Mouse (Mus musculus) stomach, embryonic 16.5 days (tissue): ENCODE results near the gene Gal3st1. TPM values are rescaled to one million over a fixed set of nuclear protein-coding genes. Genes with fewer than 3 reads are reported as not detected.
"Not testable (repeated sequence)": the region's sequence is repeated elsewhere in the genome, so short reads cannot be mapped to it uniquely, and the experiment has no call there.

Experiments used
- ATAC-seq: fragments of 200-750 bp; cut with Nextera tagmentation; 2 replicates; pipeline ENCODE4 v1.8.0; 2017; ENCODE audit warnings: moderate number of reproducible peaks, moderate TSS enrichment; ENCODE audit not compliant: insufficient read depth, low FRiP score
- H3K27ac ChIP-seq: fragments of 300-500 bp; sonication (generic); 2 replicates; pipeline ENCODE4 v1.5.1; 2014; ENCODE audit warnings: low read length
- H3K27me3 ChIP-seq: fragments of 300-500 bp; sonication (generic); 2 replicates; pipeline ENCODE4 v1.6.1; 2014; ENCODE audit warnings: low read length, control low read depth, mixed read lengths; ENCODE audit not compliant: control insufficient read depth, insufficient read depth
- H3K36me3 ChIP-seq: fragments of 300-500 bp; sonication (generic); 2 replicates; pipeline ENCODE4 v1.6.1; 2014; ENCODE audit warnings: low read length; ENCODE audit not compliant: control insufficient read depth, insufficient read depth
- H3K4me1 ChIP-seq: fragments of 300-500 bp; sonication (generic); 2 replicates; pipeline ENCODE4 v1.6.1; 2014; ENCODE audit warnings: low read length, control low read depth, mixed read lengths; ENCODE audit not compliant: control insufficient read depth, insufficient read depth
- H3K4me2 ChIP-seq: fragments of 300-500 bp; sonication (generic); 2 replicates; pipeline ENCODE4 v1.6.1; 2014; ENCODE audit warnings: low read depth, low read length, mixed read lengths
- H3K4me3 ChIP-seq: fragments of 300-500 bp; sonication (generic); replicated peaks from 2 replicates; pipeline ENCODE4 v1.5.1; 2014; ENCODE audit warnings: mild to moderate bottlenecking, low read length
- H3K9ac ChIP-seq: fragments of 300-500 bp; sonication (generic); 2 replicates; pipeline ENCODE4 v1.6.1; 2014; ENCODE audit warnings: low read length
- H3K9me3 ChIP-seq: fragments of 300-500 bp; sonication (generic); replicated peaks from 2 replicates; pipeline ENCODE4 v1.6.1; 2016; ENCODE audit warnings: low read length, control low read depth; ENCODE audit not compliant: control insufficient read depth
- WGBS: fragments of 180-500 bp; shearing (Covaris S2); extraction: QIAGEN DNeasy Blood & Tissue Kit; methylation state at CpG from one replicate; pipeline ENCODE4 v1.1.7; 2014; 5-methylcytosine and 5-hydroxymethylcytosine counted together
- polyA plus RNA-seq: library from polyadenylated mRNA; unstranded; fragments of >200 nt; fragmentation: Nextera tagmentation; extraction: Ambion mirVana; gene quantifications from 2 replicates; pipeline ENCODE4 v1.2.1, GENCODE M21; 2015

Gal3st1 gene
- 18.1 and 20.7 TPM in 2 replicates for polyA plus RNA-seq

GRCm38 (mm10) chr11:3983291-3983862 lies at the start of gene Gal3st1:
Gene Gal3st1 (plus strand): TSS chr11:3983636.
- WGBS, result under 1% methylated on average over 36 of the region's 37 CpGs
- peak; percentile 87 for ATAC-seq
- Histone ChIP-seq H3K4me2 (peak within 1 kb of the TSS; percentile 57), H3K9me3 (no peaks in the 10 kb centered on the region), H3K27ac (peak within 1 kb of the TSS; percentile 84), H3K36me3 (peaks cover 5% of the 10 kb centered on the region; the same call in 1 of the 2 replicates), H3K4me1 (0 out of 2 replicates have a peak, but pooled peaks cover 4% of the 10 kb centered on the region), H3K27me3 (peaks cover 12% of the 10 kb centered on the region), H3K9ac (peak within 1 kb of the TSS; percentile 70), H3K4me3 (peak within 1 kb of the TSS; percentile 52)

GRCm38 (mm10) chr11:3933756-3934285 lies 49.6 kb upstream of the Gal3st1 start:
- Histone ChIP-seq H3K4me2 (no peak overlapping the region), H3K36me3 (no peaks in the 10 kb centered on the region), H3K4me3 (no peak overlapping the region), H3K9ac (no peak overlapping the region), H3K9me3 (no peaks in the 10 kb centered on the region), H3K27me3 (no peaks in the 10 kb centered on the region), H3K27ac (no peak overlapping the region), H3K4me1 (peaks cover 9% of the 10 kb centered on the region)
- WGBS, result 93% methylated on average over 9 of the region's 9 CpGs
- ATAC-seq, result no peak

- Histone ChIP-seq H3K4me1 (peaks cover 9% of the 10 kb centered on the region), H3K9ac (no peak overlapping the region), H3K27me3 (no peaks in the 10 kb centered on the region), H3K27ac (no peak overlapping the region), H3K36me3 (no peaks in the 10 kb centered on the region), H3K9me3 (no peaks in the 10 kb centered on the region), H3K4me2 (no peak overlapping the region), H3K4me3 (no peak overlapping the region)
- no peak for ATAC-seq
- 65% methylated on average over 4 of the region's 4 CpGs for WGBS
Observed at GRCm38 (mm10) chr11:3935135-3935534, 48.3 kb upstream of the Gal3st1 start.

GRCm38 (mm10) chr11:3936318-3936717 lies 47.1 kb upstream of the Gal3st1 start:
- no peak overlapping the region for H3K4me2 ChIP-seq
- no peak overlapping the region for H3K27ac ChIP-seq
- no peak overlapping the region for H3K4me3 ChIP-seq
- H3K9me3 ChIP-seq, result no peaks in the 10 kb centered on the region
- H3K36me3 ChIP-seq, result no peaks in the 10 kb centered on the region
- no peaks in the 10 kb centered on the region for H3K27me3 ChIP-seq
- peaks cover 3% of the 10 kb centered on the region for H3K4me1 ChIP-seq
- WGBS, result 89% methylated on average over 3 of the region's 3 CpGs
- no peak overlapping the region for H3K9ac ChIP-seq
- no peak for ATAC-seq

GRCm38 (mm10) chr11:3937321-3937874 lies 46.0 kb upstream of the Gal3st1 start:
- no peak overlapping the region for H3K4me3 ChIP-seq
- H3K27me3 ChIP-seq, result no peaks in the 10 kb centered on the region
- 67% methylated on average over 13 of the region's 13 CpGs for WGBS
- no peaks in the 10 kb centered on the region for H3K4me1 ChIP-seq
- no peak overlapping the region for H3K9ac ChIP-seq
- no peak overlapping the region for H3K27ac ChIP-seq
- no peak for ATAC-seq
- no peaks in the 10 kb centered on the region for H3K36me3 ChIP-seq
- H3K9me3 ChIP-seq, result no peaks in the 10 kb centered on the region
- no peak overlapping the region for H3K4me2 ChIP-seq

- H3K27me3 ChIP-seq, result no peaks in the 10 kb centered on the region
- no peak overlapping the region for H3K27ac ChIP-seq
- no peaks in the 10 kb centered on the region for H3K36me3 ChIP-seq
- no peaks in the 10 kb centered on the region for H3K9me3 ChIP-seq
- H3K4me3 ChIP-seq, result no peak overlapping the region
- 79% methylated on average over 7 of the region's 7 CpGs for WGBS
- no peaks in the 10 kb centered on the region for H3K4me1 ChIP-seq
- H3K9ac ChIP-seq, result no peak overlapping the region
- H3K4me2 ChIP-seq, result no peak overlapping the region
- ATAC-seq, result no peak
Observed at GRCm38 (mm10) chr11:3941371-3941770, 42.1 kb upstream of the Gal3st1 start.

- H3K4me1 ChIP-seq, result no peaks in the 10 kb centered on the region
- no peak for ATAC-seq
- no peak overlapping the region for H3K9ac ChIP-seq
- no peak overlapping the region for H3K4me2 ChIP-seq
- H3K27ac ChIP-seq, result no peak overlapping the region
- H3K9me3 ChIP-seq, result no peaks in the 10 kb centered on the region
- 21% methylated on average over 1 of the region's 1 CpGs for WGBS
- no peak overlapping the region for H3K4me3 ChIP-seq
- H3K27me3 ChIP-seq, result no peaks in the 10 kb centered on the region
- no peaks in the 10 kb centered on the region for H3K36me3 ChIP-seq
Observed at GRCm38 (mm10) chr11:3946386-3946785, 37.0 kb upstream of the Gal3st1 start.

- not testable (repeated sequence) for H3K36me3 ChIP-seq, H3K4me1 ChIP-seq, H3K4me3 ChIP-seq, H3K9me3 ChIP-seq, H3K4me2 ChIP-seq, H3K27ac ChIP-seq, ATAC-seq, H3K9ac ChIP-seq, H3K27me3 ChIP-seq
- 81% methylated on average over 5 of the region's 5 CpGs for WGBS
Observed at GRCm38 (mm10) chr11:3954876-3955275, 28.6 kb upstream of the Gal3st1 start.

GRCm38 (mm10) chr11:3955371-3955770 lies 28.1 kb upstream of the Gal3st1 start:
- H3K27me3 ChIP-seq, H3K4me2 ChIP-seq, H3K27ac ChIP-seq, H3K36me3 ChIP-seq, H3K4me1 ChIP-seq, H3K9ac ChIP-seq, H3K4me3 ChIP-seq, H3K9me3 ChIP-seq, ATAC-seq: not testable (repeated sequence)
- 80% methylated on average over 4 of the region's 4 CpGs for WGBS
